Mouse (Mus musculus): ENCODE measurements around the gene Ntm.

The Ntm gene

GRCm38 (mm10) chr9:29802990-29803737 lies 159.8 kb downstream of the Ntm start:
- peak; percentile 88 for DNase-seq (ENCODE audit: low read depth, low spot score)

GRCm38 (mm10) chr9:29802071-29802705 lies 160.8 kb downstream of the Ntm start:
- peak; percentile 40 for DNase-seq (ENCODE audit: low read depth, low spot score)

GRCm38 (mm10) chr9:29796281-29796680 lies 166.7 kb downstream of the Ntm start:
- peak; percentile 50 for DNase-seq (ENCODE audit: low read depth, low spot score)

GRCm38 (mm10) chr9:29791199-29791915 lies 171.6 kb downstream of the Ntm start:
- DNase-seq (ENCODE audit: low read depth, low spot score), result peak; percentile 96

- no peak for DNase-seq (ENCODE audit: low read depth, low spot score)
Measured at GRCm38 (mm10) chr9:29790017-29790416, 172.9 kb downstream of the Ntm start.

- peak; percentile 54 for DNase-seq (ENCODE audit: low read depth, low spot score)
Measured at GRCm38 (mm10) chr9:29788855-29789254, 174.1 kb downstream of the Ntm start.

- no peak for DNase-seq (ENCODE audit: low read depth, low spot score)
Measured at GRCm38 (mm10) chr9:29787408-29787807, 175.5 kb downstream of the Ntm start.

- no peak for DNase-seq (ENCODE audit: low read depth, low spot score)
Measured at GRCm38 (mm10) chr9:29782697-29783096, 180.2 kb downstream of the Ntm start.

GRCm38 (mm10) chr9:29779739-29780138 lies 183.2 kb downstream of the Ntm start:
- peak; percentile 51 for DNase-seq (ENCODE audit: low read depth, low spot score)

GRCm38 (mm10) chr9:29776951-29777350 lies 186.0 kb downstream of the Ntm start:
- no peak for DNase-seq (ENCODE audit: low read depth, low spot score)

- no peak for DNase-seq (ENCODE audit: low read depth, low spot score)
Measured at GRCm38 (mm10) chr9:29776542-29776941, 186.4 kb downstream of the Ntm start.

GRCm38 (mm10) chr9:29776030-29776429 lies 186.9 kb downstream of the Ntm start:
- DNase-seq (ENCODE audit: low read depth, low spot score), result no peak

- peak; percentile 36 for DNase-seq (ENCODE audit: low read depth, low spot score)
Measured at GRCm38 (mm10) chr9:29772625-29773388, 190.1 kb downstream of the Ntm start.

GRCm38 (mm10) chr9:29771870-29772269 lies 191.1 kb downstream of the Ntm start:
- no peak for DNase-seq (ENCODE audit: low read depth, low spot score)

- no peak for DNase-seq (ENCODE audit: low read depth, low spot score)
Measured at GRCm38 (mm10) chr9:29771071-29771785, 191.7 kb downstream of the Ntm start.

GRCm38 (mm10) chr9:29769361-29769760 lies 193.6 kb downstream of the Ntm start:
- DNase-seq (ENCODE audit: low read depth, low spot score), result no peak

- peak; percentile 40 for DNase-seq (ENCODE audit: low read depth, low spot score)
Measured at GRCm38 (mm10) chr9:29765990-29766980, 196.7 kb downstream of the Ntm start.

- no peak for DNase-seq (ENCODE audit: low read depth, low spot score)
Measured at GRCm38 (mm10) chr9:29763338-29763737, 199.6 kb downstream of the Ntm start.

GRCm38 (mm10) chr9:29761952-29762586 lies 200.9 kb downstream of the Ntm start:
- no peak for DNase-seq (ENCODE audit: low read depth, low spot score)

Measured in brain, adult 2 months (tissue).